Mouse (Mus musculus): Measurements from ENCODE around the gene Ppp1r1a.

The Ppp1r1a gene

GRCm38 (mm10) chr15:103537822-103538213 is at the start of gene Ppp1r1a:
Gene Ppp1r1a, minus strand, starts transcription at chr15:103538003.
- peak; percentile 88 for DNase-seq

DNA sequence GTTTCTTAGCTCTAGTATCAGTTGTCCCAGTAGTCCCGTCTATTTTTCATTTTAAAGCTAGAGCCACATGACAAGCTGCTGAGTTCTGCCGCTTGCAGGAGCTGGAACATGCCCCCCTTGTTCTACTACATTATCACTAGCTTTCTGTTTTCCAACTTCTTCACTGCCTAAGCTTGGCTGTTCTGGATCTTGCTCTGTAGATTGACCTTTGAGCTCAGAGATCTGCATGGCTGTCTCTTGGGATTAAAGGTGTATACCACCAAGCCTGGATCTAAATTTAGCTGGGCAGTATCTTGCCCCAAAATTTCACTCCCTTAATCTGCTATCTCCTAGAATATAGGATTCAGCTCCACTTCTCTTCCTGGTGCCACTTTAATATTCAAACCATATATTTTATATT is 48.1 kb upstream of the Ppp1r1a start:
- no peak for DNase-seq

DNA sequence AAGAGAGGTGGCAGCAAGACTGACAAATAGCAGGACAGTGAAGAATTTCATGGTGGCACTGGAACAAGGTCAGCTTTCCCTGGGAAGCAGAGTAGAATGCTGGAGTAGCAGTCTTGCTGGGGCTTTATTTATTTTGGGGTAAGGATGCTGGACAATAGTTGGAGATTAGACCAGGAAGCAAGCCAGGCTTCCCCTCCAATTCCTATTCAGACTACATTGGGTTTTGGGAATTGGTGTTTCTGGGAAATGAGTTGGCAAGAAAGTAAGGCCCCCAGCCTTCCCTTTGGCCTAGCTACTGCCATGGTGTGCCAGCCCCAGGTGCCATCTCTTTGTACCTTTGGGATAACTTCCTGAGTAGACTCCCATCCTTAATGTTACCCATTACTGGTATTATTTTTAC is 27.2 kb upstream of the Ppp1r1a start, which contains the start of gene Glycam1:
Gene Glycam1 (minus strand): TSS at position 101 of the 400 bp plus-strand sequence.
- no peak for DNase-seq

DNA sequence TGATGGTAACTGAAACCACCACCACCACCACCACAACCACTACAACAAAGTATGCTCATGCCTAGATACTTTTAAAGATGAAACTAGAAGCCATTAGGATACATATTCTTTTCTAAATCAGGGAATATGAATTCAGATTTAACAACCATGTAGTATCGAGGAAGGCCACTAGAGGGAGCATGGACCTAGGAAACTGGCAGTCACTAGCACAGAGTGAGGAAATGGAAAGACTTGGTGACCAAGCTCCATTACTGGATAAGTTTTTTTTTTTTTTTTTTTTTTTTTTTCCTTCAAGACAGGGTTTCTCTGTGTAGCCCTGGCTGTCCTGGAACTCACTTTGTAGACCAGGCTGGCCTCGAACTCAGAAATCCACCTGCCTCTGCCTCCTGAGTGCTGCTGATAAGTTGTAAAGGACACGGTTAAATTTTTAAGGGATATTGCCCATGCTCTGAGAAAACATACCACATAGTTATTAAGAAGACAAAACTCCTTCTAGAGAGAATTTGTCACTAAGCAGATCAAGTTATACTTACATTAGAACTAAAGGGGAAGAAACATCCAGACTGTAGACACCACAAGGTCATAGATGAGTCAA is 14.4 kb upstream of the Ppp1r1a start:
- DNase-seq, result peak; percentile 77

GRCm38 (mm10) chr15:103551053-103551452 is 13.2 kb upstream of the Ppp1r1a start:
- DNase-seq, result peak; percentile 30

- DNase-seq, result no peak
Measured at GRCm38 (mm10) chr15:103549475-103549874, 11.7 kb upstream of the Ppp1r1a start.

DNA sequence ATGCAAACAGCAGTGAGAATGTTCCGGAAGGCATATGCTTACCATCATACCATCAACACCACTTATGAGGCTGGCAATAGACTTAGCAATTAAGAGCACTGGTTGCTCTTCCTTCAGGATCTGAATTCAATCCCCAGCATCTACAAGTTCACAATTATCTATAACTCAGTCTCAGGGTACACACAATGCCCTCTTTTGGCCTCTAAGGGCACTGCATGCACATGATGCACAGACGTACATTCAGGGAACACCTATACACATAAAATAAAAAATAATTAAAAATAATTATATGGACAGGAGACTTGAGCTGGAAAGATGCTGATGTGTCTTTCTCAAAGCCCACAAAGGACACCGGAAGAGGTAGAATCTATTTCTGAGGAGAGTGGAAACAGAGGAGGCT is 10.2 kb upstream of the Ppp1r1a start:
- DNase-seq, result no peak

DNA sequence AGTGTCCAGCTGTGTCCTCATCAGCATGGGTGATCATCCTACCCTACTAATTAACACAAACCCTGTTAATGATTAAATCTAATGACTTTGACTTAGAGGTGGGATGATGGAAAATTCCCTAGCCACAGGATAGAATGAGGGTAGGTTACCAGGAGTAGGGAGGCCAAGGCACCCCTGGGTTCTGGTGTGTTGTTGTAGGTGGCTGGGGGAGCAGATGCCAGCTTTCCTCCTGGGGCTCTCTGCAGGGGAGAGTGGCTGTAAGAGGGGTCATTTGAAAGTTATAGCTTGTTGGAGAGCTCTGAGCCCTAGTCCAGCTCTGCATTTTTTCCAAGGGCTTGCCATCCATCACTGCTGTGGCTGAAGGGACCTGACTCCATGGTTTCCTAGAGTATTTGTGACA is 4.7 kb upstream of the Ppp1r1a start:
- DNase-seq, result no peak

- no peak for DNase-seq
Measured at GRCm38 (mm10) chr15:103540646-103541045, 2.8 kb upstream of the Ppp1r1a start.

DNA sequence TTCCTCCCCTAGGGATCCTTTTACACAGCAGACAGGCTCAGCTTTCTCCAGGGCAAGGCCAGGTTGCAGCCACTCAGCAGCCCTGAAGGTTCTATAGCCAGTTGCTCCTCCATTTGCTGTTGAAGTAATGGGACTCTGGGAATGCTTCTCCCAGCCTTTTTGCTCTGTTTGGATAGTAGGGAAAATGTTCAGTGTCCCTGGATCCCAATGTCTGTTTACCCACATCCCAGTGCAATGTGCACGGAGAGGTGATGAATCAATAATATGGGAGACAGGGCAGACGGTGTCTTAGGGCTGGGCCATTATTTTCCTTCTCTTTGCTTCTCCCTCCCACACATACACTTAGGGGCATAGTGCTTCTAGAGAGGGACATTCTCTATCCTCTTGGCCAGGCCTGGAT is 1.5 kb upstream of the Ppp1r1a start:
- no peak for DNase-seq

GRCm38 (mm10) chr15:103537011-103537821 is 587 bp downstream of the Ppp1r1a start:
- peak; percentile 43 for DNase-seq

GRCm38 (mm10) chr15:103536456-103536855 is 1.3 kb downstream of the Ppp1r1a start:
- no peak for DNase-seq

GRCm38 (mm10) chr15:103535786-103536185 is 2.0 kb downstream of the Ppp1r1a start:
- no peak for DNase-seq

GRCm38 (mm10) chr15:103535030-103535429 is 2.8 kb downstream of the Ppp1r1a start:
- no peak for DNase-seq

- DNase-seq, result no peak
Measured at GRCm38 (mm10) chr15:103534054-103534620, 3.7 kb downstream of the Ppp1r1a start.

DNA sequence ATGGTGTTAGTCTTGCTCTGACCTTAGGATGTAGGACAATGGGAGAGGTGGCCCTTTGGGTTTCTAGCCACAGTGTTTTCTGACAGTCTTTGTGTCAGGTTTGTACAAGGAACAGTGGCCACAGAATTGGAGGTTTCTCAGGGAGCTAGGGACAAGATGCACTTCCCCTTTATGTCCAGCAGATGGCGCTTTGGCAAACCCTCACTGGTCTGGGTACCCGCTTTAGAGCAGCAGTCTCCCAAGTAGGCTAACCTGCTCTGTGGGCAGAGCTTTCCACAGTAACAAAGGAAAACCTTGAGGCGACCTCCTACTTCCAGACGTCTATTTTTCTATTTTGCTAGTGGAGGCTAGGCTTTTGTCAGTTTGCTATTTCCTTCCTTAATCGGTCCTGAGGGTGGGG is 7.4 kb downstream of the Ppp1r1a start:
- peak; percentile 81 for DNase-seq

- DNase-seq, result peak; percentile 36
Measured at GRCm38 (mm10) chr15:103523156-103523555, 14.6 kb downstream of the Ppp1r1a start.

GRCm38 (mm10) chr15:103522458-103523099 is 15.2 kb downstream of the Ppp1r1a start:
- DNase-seq, result no peak

DNA sequence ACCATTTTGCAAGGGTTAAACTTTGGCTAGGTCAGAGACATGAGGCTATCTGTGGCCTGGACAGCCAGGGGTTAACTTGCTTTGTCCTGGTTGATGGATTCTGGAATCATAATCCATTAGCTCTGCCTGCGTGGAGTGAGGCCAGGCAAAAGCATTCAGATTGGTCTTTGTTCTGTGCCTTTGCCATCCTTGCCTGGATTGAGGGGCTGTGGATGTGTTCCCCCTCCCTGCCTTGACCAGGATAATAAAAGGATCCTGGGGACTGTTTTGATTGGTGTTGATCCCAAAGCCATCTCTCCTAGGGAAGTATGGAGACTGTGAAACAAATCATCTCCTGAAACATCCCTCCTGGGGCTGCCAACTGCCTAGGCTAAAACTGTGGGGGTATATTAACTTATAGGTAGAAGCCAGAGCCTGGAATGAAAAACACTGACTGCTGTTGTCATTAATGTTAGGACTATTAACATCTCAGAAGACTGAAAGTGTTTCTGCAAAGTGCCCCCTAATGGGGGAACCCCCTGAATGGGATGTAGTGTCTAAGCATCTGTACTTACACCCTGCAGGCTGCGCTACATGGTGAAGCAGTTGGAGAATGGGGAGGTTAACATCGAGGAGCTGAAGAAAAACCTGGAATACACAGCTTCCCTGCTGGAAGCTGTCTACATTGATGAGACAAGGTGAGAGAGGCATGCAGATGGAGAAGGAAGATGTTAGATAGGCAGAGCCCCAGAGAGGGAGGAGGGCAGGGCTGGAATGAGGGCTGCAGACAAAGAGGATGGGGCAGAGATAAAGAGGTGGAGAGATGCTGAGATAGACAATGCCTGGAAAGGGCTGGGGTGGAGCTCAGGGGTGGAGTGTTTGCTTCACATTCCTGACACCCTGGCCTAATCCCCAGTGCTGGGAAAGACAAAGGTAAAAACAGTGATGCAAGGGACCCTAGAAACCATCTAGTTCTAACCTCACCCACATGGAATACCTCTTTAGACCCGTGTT is 18.1 kb downstream of the Ppp1r1a start:
- peak; percentile 70 for DNase-seq

GRCm38 (mm10) chr15:103518600-103519385 is 19.0 kb downstream of the Ppp1r1a start:
- DNase-seq, result peak; percentile 72

- no peak for DNase-seq
Measured at GRCm38 (mm10) chr15:103514914-103515313, 22.9 kb downstream of the Ppp1r1a start.
